Mouse (Mus musculus) limb, embryonic 11.5 days (tissue): Measurements from ENCODE around the gene Rap1gds1. TPM values are rescaled to one million over a fixed set of nuclear protein-coding genes. Genes with fewer than 3 reads are reported as not detected.

Source experiments
- ATAC-seq: fragments of 200-750 bp; cut with Nextera tagmentation; 2 replicates; pipeline ENCODE4 v1.8.0; 2017; ENCODE audit warnings: low read depth; ENCODE audit not compliant: insufficient number of reproducible peaks, low FRiP score, low TSS enrichment
- DNase-seq: peaks from one replicate; pipeline ENCODE4 v3.0.0-alpha.2; 2015; ENCODE audit warnings: low spot score
- H3K27ac ChIP-seq: fragments of 300-500 bp; sonication (generic); replicated peaks from 2 replicates; pipeline ENCODE4 v1.5.1; 2014; ENCODE audit warnings: low read depth, mild to moderate bottlenecking, low read length
- H3K27me3 ChIP-seq: fragments of 300-500 bp; sonication (generic); 2 replicates; pipeline ENCODE4 v1.6.1; 2014; ENCODE audit warnings: mild to moderate bottlenecking, low read length, mixed read lengths; ENCODE audit not compliant: control insufficient read depth, insufficient read depth
- H3K36me3 ChIP-seq: fragments of 300-500 bp; sonication (generic); 2 replicates; pipeline ENCODE4 v1.6.1; 2014; ENCODE audit warnings: mild to moderate bottlenecking, low read length, moderate library complexity, mixed read lengths; ENCODE audit not compliant: control insufficient read depth, insufficient read depth
- H3K4me1 ChIP-seq: fragments of 300-500 bp; sonication (generic); 2 replicates; pipeline ENCODE4 v1.6.1; 2014; ENCODE audit warnings: low read length, mixed read lengths; ENCODE audit not compliant: control insufficient read depth, insufficient read depth
- H3K4me2 ChIP-seq: fragments of 300-500 bp; sonication (generic); 2 replicates; pipeline ENCODE4 v1.6.1; 2014; ENCODE audit warnings: low read depth, mild to moderate bottlenecking, moderate library complexity; ENCODE audit not compliant: severe bottlenecking
- H3K4me3 ChIP-seq: fragments of 300-500 bp; sonication (generic); 2 replicates; pipeline ENCODE4 v1.5.1; 2014; ENCODE audit warnings: low read depth, low read length
- H3K9ac ChIP-seq: fragments of 300-500 bp; sonication (generic); 2 replicates; pipeline ENCODE4 v1.6.1; 2014; ENCODE audit warnings: mild to moderate bottlenecking, low read length
- H3K9me3 ChIP-seq: fragments of 300-500 bp; sonication (generic); 2 replicates; pipeline ENCODE4 v1.6.1; 2016; ENCODE audit warnings: low read length; ENCODE audit not compliant: control insufficient read depth
- WGBS: fragments of 180-500 bp; shearing (Covaris S2); extraction: QIAGEN DNeasy Blood & Tissue Kit; methylation state at CpG from one replicate; pipeline ENCODE4 v1.1.7; 2014; 5-methylcytosine and 5-hydroxymethylcytosine counted together
- polyA plus RNA-seq: library from polyadenylated mRNA; unstranded; fragments of >200 nt; fragmentation: Nextera tagmentation; extraction: Ambion mirVana; gene quantifications from 2 replicates; pipeline ENCODE4 v1.2.1, GENCODE M21; 2014

Rap1gds1 gene
- polyA plus RNA-seq, 1 experiment from 2014 or later: 53.5 TPM

DNA sequence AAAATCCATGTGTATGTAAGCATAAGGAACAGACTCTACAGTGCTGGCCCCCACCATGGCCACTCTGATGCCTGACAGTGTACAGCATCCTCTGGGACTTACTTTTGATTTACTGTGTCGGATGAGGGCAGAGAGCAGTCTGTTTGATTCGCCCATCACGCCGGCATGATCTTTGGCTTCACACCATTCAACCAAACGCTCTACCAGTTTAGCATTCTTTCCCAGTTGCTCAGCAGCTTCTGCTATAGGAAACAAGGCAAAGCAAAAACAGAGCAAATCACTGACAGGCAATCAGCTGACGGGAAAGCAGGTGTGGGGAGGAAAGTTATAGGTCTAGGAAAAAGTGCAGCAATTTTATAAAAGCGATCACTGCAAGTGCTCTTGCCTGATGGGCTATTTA lies 119.8 kb downstream of the Rap1gds1 start:
- Histone ChIP-seq H3K4me2 (no peak overlapping the region), H3K9ac (no peak overlapping the region), H3K4me3 (no peak overlapping the region), H3K27me3 (no peaks in the 10 kb centered on the region), H3K9me3 (no peaks in the 10 kb centered on the region), H3K36me3 (peaks cover 6% of the 10 kb centered on the region), H3K4me1 (no peaks in the 10 kb centered on the region), H3K27ac (no peak overlapping the region)
- ATAC-seq (no peak), DNase-seq (no peak)
- 97% methylated on average over 7 of the region's 7 CpGs for WGBS

DNA sequence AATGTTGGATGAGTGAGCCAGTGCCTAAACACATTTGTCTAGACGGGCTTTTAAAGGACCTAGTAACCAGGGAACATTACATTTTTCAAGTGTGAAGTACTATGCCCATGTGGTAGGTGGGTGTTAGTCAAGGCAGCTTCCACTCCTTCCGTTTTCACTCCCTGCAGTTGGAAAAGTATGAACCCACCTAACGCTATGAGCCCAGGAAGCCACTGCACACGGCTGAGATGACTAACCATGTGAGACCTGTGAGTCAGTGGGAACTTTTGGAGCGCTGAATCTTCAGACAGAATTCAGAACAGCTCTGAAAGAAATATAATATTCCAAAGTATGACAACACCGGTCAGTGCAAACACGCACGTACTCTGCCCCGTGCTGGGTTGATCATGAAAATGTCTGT lies 125.9 kb downstream of the Rap1gds1 start:
- Histone ChIP-seq H3K36me3 (no peaks in the 10 kb centered on the region; the same call in 1 of the 2 replicates), H3K9ac (no peak overlapping the region), H3K27ac (no peak overlapping the region)

DNA sequence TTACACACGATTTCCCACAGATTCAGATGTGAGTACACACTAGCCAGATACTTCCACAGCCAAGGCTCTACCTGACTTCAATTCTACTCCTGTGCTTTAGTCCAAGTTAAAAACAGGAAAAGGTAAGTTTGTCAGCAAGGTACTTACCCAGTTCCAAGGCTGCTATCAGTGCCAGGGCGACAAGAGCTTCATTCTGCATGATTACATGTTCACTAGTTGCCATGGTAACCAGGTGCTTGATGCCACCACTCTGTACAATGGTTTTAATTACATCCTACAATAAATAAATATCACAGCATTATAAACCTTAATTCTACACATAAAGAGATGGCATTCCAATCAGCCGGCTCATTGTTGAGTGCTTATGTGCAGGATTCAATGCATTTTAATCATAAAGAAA lies 129.5 kb downstream of the Rap1gds1 start:
- ATAC-seq: no peak
- H3K27ac ChIP-seq: no peak overlapping the region
- H3K4me3 ChIP-seq: no peak overlapping the region
- no peaks in the 10 kb centered on the region for H3K9me3 ChIP-seq
- H3K4me2 ChIP-seq: no peak overlapping the region
- WGBS: 94% methylated on average over 3 of the region's 3 CpGs
- H3K4me1 ChIP-seq: no peaks in the 10 kb centered on the region
- H3K36me3 ChIP-seq: no peaks in the 10 kb centered on the region; the same call in 1 of the 2 replicates
- no peaks in the 10 kb centered on the region for H3K27me3 ChIP-seq
- DNase-seq: no peak
- no peak overlapping the region for H3K9ac ChIP-seq

More for the DNA sequence above, 125.9 kb downstream of the Rap1gds1 start:
- Histone ChIP-seq H3K4me3 (no peak overlapping the region), H3K4me1 (no peaks in the 10 kb centered on the region), H3K4me2 (no peak overlapping the region), H3K9me3 (no peaks in the 10 kb centered on the region), H3K27me3 (no peaks in the 10 kb centered on the region)
- no peak for ATAC-seq
- WGBS: 95% methylated on average over 9 of the region's 9 CpGs
- no peak for DNase-seq

DNA sequence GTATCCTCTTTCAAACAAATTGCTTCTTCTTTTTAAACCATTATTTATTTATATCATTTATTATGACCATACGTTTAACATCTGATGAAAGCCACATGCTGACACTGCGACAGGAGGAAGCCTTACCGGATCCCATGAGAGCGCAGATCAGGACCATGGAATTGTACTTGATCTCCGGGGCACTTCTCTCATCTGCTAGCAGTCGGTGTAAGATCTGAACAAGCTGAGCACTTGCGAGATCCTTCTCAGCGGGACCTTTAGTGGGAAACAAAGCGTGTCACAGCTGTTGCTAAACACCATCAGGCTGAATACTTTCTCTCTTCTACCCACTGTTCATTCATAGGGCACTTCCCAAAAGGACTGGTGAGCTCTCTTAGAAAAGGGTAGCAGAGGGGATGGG lies 133.4 kb downstream of the Rap1gds1 start:
- H3K9me3 ChIP-seq: no peaks in the 10 kb centered on the region
- DNase-seq: no peak
- H3K27me3 ChIP-seq: no peaks in the 10 kb centered on the region
- H3K27ac ChIP-seq: no peak overlapping the region
- peaks cover 4% of the 10 kb centered on the region for H3K36me3 ChIP-seq
- H3K9ac ChIP-seq: no peak overlapping the region
- ATAC-seq: no peak
- no peak overlapping the region for H3K4me2 ChIP-seq
- H3K4me3 ChIP-seq: no peak overlapping the region
- 70% methylated on average over 9 of the region's 9 CpGs for WGBS
- no peaks in the 10 kb centered on the region for H3K4me1 ChIP-seq

DNA sequence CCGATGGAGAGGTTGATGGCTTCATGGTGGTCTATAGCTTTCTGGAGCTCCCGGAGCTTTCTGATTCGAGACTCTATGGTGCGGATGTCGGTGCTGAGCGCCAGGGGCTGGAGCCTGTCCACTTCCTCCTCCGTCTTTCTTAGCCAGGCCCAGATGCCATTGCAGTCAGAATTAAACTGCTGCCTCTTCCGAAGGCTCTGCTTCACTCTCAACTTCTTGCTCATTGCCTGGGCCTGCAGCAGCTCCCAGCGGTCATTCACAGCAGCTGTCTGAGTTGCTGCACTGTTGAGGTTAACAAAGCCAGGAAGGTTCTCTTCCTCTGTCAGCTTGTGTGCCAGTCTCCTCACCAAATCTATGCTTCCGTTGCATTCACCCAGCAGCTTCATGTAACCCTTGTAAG lies 137.8 kb downstream of the Rap1gds1 start:
- Histone ChIP-seq H3K4me3 (no peak overlapping the region), H3K9me3 (no peaks in the 10 kb centered on the region), H3K9ac (no peak overlapping the region), H3K36me3 (peaks cover 4% of the 10 kb centered on the region; the same call in 1 of the 2 replicates), H3K4me1 (no peaks in the 10 kb centered on the region), H3K4me2 (no peak overlapping the region), H3K27me3 (no peaks in the 10 kb centered on the region), H3K27ac (no peak overlapping the region)
- 96% methylated on average over 10 of the region's 10 CpGs for WGBS
- ATAC-seq (no peak), DNase-seq (no peak)

DNA sequence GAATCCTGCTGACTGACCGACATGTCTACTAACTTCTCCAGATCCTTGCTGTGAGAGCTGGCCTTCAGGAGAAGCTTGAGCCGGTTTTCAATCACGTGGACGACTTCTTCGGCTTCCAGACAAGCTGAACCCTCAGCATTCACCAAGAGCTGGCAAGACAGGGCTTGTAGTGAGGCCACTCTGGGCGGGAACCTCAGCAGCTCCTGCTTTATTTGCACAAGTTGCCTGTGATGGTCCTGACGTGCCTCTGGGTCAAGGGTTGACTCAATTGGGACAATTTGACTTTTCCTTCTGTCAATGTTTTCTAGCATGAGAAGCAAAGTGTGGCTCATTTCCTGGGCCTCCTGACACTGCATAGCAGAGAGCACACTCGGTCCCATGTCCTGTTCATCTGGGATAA lies 138.2 kb downstream of the Rap1gds1 start:
- no peak overlapping the region for H3K9ac ChIP-seq
- DNase-seq (no peak), ATAC-seq (no peak)
- H3K9me3 ChIP-seq: no peaks in the 10 kb centered on the region
- no peaks in the 10 kb centered on the region for H3K4me1 ChIP-seq
- WGBS: 88% methylated on average over 8 of the region's 8 CpGs
- H3K36me3 ChIP-seq: peaks cover 4% of the 10 kb centered on the region; the same call in 1 of the 2 replicates
- H3K27me3 ChIP-seq: no peaks in the 10 kb centered on the region
- no peak overlapping the region for H3K4me3 ChIP-seq
- H3K27ac ChIP-seq: no peak overlapping the region
- H3K4me2 ChIP-seq: no peak overlapping the region

DNA sequence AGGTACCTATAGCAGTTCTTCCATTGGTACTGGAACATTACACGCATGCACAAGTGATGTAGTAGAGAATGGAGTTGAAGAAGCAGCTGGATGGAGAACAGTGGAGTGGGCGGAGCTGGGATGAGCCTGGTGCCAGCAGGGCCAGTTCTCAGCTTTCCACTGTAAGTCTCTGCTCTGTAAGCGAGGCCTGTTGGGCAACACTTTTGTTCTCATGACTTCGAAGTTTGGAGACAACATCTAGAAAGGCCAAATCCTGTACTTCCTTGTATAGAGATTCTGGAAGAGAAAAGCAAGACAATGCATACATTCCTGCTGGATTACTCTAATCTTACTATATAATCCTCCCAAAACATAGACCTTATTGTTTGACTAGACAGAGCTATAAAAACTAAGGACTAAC lies 147.6 kb downstream of the Rap1gds1 start:
- Histone ChIP-seq H3K36me3 (no peaks in the 10 kb centered on the region; the same call in 1 of the 2 replicates), H3K9ac (no peak overlapping the region), H3K4me2 (no peak overlapping the region), H3K27me3 (no peaks in the 10 kb centered on the region), H3K4me1 (no peaks in the 10 kb centered on the region), H3K27ac (no peak overlapping the region), H3K9me3 (no peaks in the 10 kb centered on the region), H3K4me3 (no peak overlapping the region)
- 92% methylated on average over 4 of the region's 4 CpGs for WGBS
- peak; percentile 18 for DNase-seq
- no peak for ATAC-seq

DNA sequence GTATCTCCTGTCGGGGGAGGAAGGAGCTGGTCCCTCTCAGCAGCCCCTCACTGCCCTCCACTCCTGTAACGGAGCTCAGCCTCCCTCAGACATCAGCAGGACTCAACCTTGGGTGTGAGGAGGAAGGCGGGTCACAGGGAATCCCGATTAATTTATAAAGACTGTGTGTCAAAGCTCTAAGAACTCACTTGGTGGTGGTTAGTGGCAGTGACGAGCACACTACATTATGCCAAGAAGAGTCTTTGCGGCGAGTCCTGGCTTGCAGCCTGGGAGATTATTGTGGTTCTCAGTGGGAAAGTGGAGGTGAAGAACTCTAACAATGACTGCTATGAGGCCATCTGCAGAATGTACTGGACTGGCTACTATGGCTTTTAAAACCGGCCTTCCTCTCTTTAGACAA lies 148.8 kb downstream of the Rap1gds1 start:
- no peak overlapping the region for H3K4me2 ChIP-seq
- no peaks in the 10 kb centered on the region; the same call in 1 of the 2 replicates for H3K36me3 ChIP-seq
- no peaks in the 10 kb centered on the region for H3K27me3 ChIP-seq
- DNase-seq (peak; percentile 14), ATAC-seq (no peak)
- no peak overlapping the region for H3K9ac ChIP-seq
- 91% methylated on average over 8 of the region's 8 CpGs for WGBS
- H3K4me3 ChIP-seq: no peak overlapping the region
- H3K4me1 ChIP-seq: no peaks in the 10 kb centered on the region
- H3K27ac ChIP-seq: no peak overlapping the region
- H3K9me3 ChIP-seq: no peaks in the 10 kb centered on the region

DNA sequence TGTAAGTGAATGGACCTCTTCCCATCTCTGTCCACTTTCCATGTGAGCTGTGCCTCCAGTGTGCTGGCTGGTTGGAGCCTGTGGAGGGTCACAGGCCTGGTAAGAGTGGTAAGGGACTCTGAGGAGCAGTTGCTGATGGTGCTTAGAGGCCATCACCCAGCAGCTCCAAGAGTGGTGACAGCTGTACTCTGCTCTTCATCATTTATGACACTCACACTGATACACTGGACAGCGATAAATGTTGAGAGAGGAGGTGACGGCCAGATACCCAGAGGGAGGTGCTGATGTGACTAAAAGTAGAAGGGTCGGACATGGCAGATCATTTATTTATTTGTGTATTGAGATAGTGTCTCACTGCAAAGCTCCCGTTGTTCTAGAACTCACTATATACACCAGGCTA lies 156.8 kb downstream of the Rap1gds1 start:
- no peaks in the 10 kb centered on the region for H3K27me3 ChIP-seq

More for the DNA sequence above, 156.8 kb downstream of the Rap1gds1 start:
- no peak overlapping the region for H3K27ac ChIP-seq
- DNase-seq (peak; percentile 7), ATAC-seq (no peak)
- 90% methylated on average over 4 of the region's 4 CpGs for WGBS
- H3K4me1 ChIP-seq: 0 out of 2 replicates have a peak, but pooled peaks cover 4% of the 10 kb centered on the region
- no peak overlapping the region for H3K4me2 ChIP-seq
- H3K9ac ChIP-seq: no peak overlapping the region
- no peaks in the 10 kb centered on the region for H3K36me3 ChIP-seq
- no peaks in the 10 kb centered on the region for H3K9me3 ChIP-seq
- no peak overlapping the region for H3K4me3 ChIP-seq
